Mouse (Mus musculus): ENCODE measurements around the gene Boll. TPM values are rescaled to one million over a fixed set of nuclear protein-coding genes. Genes with fewer than 3 reads are reported as not detected.

Gene Boll
- polyA plus RNA-seq, 1 experiment from 2014 or later = not detected

Other genes with a start within 250 kb of the Boll start
- 190 and 200 TPM in 2 replicates for gene Mob4, start 232.2 kb downstream of the Boll start, polyA plus RNA-seq (2015; fragmentation: Nextera tagmentation; extraction: Ambion mirVana)
- gene Rftn2, start 136.7 kb downstream of the Boll start, polyA plus RNA-seq (2015; fragmentation: Nextera tagmentation; extraction: Ambion mirVana) = 10.0 and 11.3 TPM in 2 replicates
- gene Mars2, start 126.3 kb downstream of the Boll start, polyA plus RNA-seq (2015; fragmentation: Nextera tagmentation; extraction: Ambion mirVana) = 3.5 TPM in 2 replicates
- gene Plcl1, start 42.5 kb upstream of the Boll start, polyA plus RNA-seq (2015; fragmentation: Nextera tagmentation; extraction: Ambion mirVana) = 4.2 and 4.5 TPM in 2 replicates

Data from hindbrain, embryonic 13.5 days (tissue).